Mouse (Mus musculus) T-helper 17 cell (primary cell): Measurements from ENCODE around the gene Cxcr4.

Source experiments
- in situ Hi-C, 2 experiments: fragments of 300-600 bp; cut with MboI, MseI; formaldehyde crosslinking; loops; 1 replicate in 1 of 2; 2 replicates in 1 of 2; pipeline ENCODE4 v1.15.1; 2025; ENCODE audit warnings: high pct_unique_total_duplicates in 2 of 2

Cxcr4 gene

DNA sequence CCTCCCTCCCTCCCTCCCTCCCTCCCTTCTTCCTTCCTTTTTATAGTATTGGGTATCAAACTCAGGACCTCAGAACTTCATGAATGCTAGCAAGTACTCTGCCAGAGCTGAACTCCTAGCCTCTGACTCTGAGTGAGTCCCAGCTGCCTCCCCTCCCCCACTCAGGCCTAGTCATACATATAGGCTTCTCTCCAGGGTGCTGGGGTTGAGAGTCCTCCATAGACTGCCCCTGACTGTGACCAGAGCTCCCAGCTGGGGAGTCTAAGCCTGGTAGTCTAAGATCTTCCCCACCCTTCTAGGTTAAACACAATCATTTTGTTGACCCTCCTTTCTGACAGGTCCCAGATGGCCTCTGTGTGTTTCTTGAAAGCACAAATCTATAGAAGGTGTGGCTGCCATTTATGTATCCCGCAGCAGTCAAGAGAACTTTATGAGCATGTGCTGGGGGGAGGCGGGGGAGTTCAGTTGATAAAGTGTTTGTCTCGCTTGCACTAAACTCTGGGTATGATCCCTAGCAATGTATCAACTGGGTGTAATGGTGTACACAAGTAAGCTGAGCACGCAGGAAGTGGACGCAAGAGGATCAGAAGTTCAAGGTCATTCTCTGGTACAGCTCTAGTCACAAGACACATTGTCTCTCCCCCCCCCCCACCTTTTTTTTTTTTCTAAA is 10.1 kb upstream of the Cxcr4 start:
- in situ Hi-C loops, result loop anchor here in 1 of 2 experiments (25.0 kb wide), 1 partner anchor 965 kb away; no protein-coding TSS in a partner anchor

DNA sequence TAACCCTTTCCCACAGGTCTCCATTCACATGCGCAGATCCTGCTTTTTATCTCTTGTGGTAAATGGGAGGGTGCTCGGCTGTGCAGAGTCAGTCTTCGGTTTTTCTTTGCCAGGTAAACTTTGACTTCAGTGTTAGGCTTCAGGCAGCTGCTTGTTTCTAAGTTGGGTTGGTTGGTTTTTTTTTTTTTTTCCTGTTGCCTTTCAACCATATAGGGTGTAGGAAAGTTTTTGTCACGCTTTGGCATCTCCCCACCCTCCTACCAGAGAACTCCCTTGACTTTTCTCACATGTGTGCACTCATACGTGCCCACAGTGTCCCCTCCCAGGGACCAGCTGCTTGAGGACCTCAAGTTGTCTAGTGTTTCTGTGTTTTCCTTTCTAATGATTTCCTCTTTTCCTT is 9.2 kb upstream of the Cxcr4 start:
- in situ Hi-C loops, result loop anchor here in 1 of 2 experiments (25.0 kb wide), 1 partner anchor 964 kb away; no protein-coding TSS in a partner anchor

DNA sequence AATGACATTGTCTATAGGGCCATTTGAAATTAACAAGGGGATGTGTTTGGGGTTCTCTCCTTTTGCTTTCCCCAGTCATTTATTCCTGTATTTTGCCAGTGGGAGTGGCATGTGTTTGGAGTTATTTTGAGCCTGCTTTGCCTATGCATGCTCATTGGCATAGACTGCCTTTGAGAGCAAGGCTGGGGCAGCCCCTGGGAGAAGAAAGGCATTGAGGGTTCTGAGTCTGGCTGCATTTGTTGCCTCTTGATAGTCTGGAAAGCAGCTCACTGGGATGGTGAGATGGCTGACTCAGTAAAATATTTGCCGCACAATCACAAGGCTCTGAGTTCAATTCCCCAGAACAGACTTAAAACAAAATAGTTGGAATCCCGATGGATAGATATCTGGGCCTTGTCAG is 8.5 kb upstream of the Cxcr4 start:
- in situ Hi-C loops, result loop anchor here in 1 of 2 experiments (25.0 kb wide), 1 partner anchor 963 kb away; no protein-coding TSS in a partner anchor

DNA sequence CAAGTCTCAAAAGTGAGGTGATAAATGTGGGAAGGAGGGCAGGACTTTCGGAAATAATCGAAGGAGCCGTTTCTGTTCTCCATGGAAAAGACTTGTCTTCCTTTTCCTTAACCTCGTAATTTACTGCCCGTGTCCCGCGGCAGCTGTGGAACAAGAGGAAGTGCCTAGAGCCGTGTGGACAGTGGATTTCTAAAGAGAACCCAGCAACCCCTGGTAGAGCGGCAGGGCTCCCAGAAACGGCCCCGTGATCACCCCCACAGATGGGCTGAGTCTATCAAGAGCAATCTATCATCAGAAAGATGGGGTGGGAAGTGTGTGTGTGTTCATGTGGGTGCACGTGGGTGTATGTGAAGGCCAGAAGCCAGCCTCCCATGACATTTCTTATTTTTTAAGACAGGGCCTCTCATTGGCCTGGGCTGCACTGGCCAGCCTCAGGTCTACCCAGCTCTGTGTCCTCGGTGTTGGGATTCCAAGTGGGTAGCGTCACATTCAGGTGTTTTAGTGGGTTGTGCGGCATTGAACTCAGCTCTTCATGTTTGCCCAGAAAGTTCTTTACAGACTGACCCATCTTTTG is 5.2 kb upstream of the Cxcr4 start:
- in situ Hi-C loops, result loop anchor here in 1 of 2 experiments (10.0 kb wide), 1 partner anchor 198 kb away; no protein-coding TSS in a partner anchor

DNA sequence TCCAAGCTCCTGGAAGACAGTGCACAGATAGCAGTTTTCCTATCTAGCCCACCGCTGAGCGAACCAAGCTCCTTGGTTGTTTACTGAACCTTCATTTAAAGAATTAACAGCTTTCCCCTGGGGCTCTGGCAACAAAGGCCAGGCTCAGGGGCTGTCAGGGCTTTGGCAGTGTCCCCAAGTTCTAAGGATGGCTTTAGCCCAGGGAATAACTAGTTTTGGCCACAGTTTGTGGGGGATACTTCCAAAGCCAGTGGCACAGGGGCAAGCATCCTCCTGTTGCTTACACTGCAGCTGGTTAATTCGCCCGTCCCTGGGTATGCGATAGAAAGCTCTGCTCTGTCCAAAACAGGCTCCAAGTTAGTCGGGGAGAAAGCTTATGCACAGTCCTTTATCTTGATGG is 3.4 kb upstream of the Cxcr4 start:
- in situ Hi-C loops, result loop anchor here in 1 of 2 experiments (10.0 kb wide), 1 partner anchor 199 kb away; no protein-coding TSS in a partner anchor

DNA sequence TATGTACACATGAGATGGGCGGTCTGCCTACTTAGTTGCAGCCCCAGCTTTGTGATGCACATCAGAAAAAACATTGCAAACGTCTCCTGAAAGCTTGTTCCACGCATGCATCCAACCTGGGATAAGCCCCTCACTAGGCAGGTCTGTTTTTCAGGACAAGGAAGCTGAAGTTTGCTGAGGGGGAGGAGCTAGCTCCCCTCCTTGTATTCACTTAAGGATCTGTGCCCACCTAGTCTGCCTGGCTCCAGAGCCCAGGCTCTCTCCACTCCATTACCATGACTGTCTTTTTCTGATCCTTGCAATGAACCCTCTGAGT is 3.0 kb upstream of the Cxcr4 start:
- in situ Hi-C loops, result loop anchor here in 1 of 2 experiments (10.0 kb wide), 1 partner anchor 200 kb away; no protein-coding TSS in a partner anchor

DNA sequence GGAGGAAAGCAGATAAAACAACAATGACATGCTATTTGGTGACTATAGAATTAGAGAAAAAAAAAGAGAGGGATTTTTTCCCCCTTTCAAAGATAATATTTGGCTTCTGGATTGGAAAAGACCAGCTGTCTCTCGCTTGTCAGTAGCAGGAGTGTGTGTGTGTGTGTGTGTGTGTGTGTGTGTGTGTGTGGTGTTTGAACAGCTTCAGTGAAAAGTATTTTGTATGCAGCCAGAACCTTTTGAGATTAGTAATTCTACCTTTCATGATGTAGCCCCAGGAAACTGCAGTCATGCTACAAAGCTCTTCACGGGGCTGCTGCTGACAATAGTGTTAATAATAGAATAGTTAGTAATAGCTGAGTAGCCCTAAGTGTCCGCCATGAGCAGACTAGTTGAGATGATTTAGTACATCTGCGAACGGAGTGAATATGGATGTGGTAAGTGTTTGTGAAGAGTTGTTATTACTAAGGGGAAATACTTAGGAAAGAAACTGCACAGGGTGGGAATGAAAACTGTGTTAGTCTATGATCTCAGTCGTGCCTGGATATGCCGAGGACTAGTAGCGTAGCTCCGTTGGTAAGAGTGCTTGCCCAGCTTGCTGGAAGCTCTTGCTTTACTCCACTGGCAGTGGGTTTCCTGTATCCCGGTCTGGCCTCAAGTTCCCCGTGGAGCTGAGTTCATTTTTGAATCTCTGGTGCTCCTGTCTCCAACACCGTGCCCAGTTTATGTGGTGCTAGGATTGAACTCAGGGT is 2.4 kb upstream of the Cxcr4 start:
- in situ Hi-C loops, result loop anchor here (5.0 to 10.0 kb wide), 3 partner anchors 200 to 238 kb away; no protein-coding TSS in a partner anchor

DNA sequence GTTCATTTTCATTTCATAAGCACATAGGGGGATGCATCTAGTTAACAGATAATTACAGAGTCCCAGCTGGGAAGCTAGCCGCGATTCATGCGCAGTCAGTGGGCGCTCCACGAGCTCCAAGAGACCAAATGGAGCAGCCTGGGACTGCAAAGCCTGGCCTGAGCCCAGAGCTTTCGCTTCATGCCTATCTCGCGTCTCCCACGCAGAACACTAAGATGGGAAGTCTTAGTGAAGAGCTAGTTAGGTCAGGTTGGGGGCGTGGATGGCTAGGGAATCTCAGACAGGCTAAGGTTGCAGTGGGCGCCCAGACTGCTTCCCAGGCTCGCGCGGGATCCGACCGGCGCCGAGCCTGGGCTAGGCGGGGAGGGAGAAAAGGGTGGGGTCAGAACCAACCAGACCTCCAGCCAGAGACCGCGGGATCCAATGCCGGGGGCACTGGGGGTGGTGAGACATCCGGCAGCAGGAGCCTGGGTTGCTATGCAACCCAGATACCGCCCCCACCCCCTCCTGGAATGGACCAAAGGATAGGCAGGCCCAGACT is 938 bp upstream of the Cxcr4 start:
- in situ Hi-C loops, result loop anchor here (5.0 to 10.0 kb wide), 3 partner anchors 202 to 239 kb away; no protein-coding TSS in a partner anchor

DNA sequence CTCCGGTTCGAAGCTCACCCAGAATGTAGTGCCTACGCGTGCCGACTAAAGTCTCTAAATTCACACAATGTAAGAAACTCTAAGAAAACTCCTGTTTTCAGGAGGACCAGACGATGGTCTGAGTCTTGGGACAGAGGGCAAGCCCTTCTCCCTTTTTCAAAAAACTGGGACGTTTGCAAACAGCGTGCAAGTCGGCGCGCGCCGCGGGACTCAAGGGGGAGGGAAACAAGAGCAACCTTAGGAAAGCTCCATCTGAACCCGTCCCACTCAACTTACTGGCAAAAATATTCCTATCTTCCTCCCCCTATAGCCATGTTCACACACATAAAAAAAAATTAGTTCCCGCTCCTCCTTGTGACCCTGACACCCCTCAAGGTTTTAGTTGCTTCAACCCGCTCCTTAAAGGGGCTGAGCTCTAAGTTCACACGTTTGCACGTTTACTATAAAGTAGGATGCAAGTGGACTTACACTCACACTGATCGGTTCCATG is 327 bp downstream of the Cxcr4 start:
- in situ Hi-C loops, result loop anchor here (5.0 to 10.0 kb wide), 3 partner anchors 203 to 241 kb away; no protein-coding TSS in a partner anchor

DNA sequence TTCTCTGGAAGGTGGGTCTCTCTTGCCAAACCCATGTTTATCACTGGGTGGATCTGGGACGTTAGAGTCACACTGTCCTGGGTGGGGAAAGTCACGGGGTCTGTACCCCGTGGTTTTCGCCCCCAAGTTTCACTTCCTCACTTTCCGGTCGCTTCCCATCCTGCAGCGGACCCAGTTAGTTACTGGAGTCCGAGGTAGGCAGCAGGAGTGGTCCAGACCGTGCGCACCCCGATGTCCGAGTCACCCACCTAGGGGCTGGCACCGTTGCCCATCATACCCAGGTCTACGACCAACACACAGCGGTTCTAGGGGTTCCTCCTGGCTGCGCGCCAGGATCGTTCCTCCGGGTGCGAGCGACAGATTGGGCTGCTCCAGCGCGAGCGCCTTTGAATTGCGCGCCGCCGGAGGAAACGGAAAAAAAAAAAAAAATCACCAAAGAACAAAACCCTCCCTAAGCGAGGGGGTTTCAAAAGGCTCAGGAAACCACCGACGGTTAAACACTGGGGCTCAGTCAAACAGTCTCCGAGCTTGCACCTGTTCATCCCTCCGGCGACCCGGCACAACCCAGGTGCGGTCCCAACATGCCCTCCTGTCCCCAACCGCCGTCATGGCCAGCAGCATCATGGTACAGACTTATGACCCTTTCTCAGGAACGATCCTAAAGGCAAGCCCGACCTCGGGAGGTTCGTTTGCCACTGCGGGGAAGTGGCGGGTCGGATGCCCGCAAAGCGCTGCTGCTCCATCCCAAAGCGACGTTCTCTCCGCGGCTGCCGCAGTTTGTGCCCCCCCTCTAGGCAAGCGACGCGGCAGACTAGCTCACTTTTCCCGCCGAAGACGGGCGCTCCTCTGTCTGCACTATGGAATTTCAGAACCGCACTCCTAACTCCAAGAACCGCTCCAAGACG is 1.0 kb downstream of the Cxcr4 start:
- in situ Hi-C loops, result loop anchor here (5.0 to 10.0 kb wide), 3 partner anchors 204 to 241 kb away; no protein-coding TSS in a partner anchor

DNA sequence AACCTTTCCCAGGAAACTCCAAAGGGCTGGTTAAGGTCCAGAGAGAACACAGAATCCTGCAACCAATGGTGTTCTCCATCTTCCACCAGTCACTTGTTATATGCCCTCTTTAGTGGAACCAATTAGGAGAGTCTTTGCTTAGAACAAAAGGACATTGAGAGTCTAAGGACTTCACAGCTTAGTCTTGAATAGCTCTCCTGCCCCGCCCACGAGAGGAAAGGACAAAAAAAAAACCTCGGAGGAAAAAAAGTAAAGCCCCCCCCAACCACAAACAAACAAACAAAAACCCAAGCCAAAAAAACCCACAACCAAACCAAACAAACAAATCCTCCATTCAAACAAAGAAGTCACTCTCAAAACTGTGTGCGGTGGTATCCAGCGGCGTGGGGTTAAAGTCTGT is 2.1 kb downstream of the Cxcr4 start:
- in situ Hi-C loops, result loop anchor here (5.0 to 10.0 kb wide), 3 partner anchors 205 to 242 kb away; no protein-coding TSS in a partner anchor

DNA sequence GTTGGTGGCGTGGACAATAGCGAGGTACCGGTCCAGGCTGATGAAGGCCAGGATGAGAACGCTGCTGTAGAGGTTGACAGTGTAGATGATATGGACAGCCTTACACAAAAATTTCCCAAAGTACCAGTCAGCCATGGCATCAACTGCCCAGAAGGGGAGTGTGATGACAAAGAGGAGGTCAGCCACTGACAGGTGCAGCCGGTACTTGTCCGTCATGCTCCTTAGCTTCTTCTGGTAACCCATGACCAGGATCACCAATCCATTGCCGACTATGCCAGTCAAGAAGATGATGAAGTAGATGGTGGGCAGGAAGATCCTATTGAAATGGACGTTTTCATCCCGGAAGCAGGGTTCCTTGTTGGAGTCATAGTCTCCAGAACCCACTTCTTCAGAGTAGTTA is 2.6 kb downstream of the Cxcr4 start:
- in situ Hi-C loops, result loop anchor here in 1 of 2 experiments (10.0 kb wide), 1 partner anchor 195 kb away; no protein-coding TSS in a partner anchor

DNA sequence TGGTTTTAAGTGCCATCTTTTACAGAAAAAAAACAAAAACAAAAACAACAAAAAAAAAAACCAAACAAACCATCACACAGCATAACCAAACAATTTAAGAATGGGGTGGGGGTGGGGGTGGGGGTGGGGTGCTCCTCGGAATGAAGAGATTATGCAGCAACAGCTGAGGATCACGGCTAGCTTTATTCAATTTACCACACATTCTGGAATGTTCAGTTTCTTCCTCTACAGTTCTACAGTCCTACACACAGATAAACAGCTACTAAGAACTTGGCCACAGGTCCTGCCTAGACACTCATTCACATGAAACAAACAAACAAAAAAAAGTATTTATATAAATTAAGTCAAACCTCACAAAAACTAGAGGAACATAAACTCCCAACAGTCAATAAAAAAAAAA is 3.8 kb downstream of the Cxcr4 start:
- in situ Hi-C loops, result loop anchor here in 1 of 2 experiments (10.0 kb wide), 1 partner anchor 194 kb away; no protein-coding TSS in a partner anchor

DNA sequence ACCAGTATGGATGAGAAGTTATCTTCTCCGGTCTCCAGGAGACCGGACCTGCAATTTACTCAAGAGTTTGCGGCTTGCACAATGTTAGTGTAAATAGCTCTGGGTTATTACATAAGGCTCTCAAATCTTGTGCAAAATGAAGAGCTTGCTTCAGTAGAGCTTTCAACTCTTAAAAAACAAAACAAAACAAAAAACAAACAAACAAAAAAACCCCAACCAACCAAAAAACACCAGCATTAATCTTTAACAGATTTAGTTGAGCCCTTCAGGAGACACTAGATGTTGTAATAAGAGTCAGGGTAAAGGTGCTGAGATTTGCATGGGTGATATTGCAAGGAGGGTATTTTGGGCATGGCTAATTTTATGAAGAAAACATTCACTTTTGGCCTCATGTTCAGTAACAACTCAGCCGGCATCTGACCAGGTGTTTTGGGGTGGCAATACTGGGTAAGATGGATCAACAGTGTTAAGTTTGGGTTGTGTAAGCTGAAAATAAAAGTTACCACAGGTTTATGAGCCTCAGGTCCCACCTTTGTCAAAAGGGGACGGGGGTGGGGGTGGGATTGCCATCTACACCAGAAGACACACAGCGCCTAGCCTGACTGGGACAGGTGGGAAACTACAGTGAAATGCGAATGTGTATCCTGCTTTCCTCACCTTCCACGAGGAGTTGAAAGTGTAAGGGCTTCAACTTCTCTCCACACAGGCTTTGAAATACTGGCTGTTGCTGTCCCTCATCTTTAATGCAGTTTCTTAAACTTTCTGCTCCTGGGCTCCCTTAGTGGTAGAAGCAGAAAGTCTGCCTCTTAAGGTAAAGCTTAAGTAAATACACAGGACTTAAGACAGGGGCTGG is 4.9 kb downstream of the Cxcr4 start:
- in situ Hi-C loops, result loop anchor here in 1 of 2 experiments (10.0 kb wide), 1 partner anchor 192 kb away; no protein-coding TSS in a partner anchor

DNA sequence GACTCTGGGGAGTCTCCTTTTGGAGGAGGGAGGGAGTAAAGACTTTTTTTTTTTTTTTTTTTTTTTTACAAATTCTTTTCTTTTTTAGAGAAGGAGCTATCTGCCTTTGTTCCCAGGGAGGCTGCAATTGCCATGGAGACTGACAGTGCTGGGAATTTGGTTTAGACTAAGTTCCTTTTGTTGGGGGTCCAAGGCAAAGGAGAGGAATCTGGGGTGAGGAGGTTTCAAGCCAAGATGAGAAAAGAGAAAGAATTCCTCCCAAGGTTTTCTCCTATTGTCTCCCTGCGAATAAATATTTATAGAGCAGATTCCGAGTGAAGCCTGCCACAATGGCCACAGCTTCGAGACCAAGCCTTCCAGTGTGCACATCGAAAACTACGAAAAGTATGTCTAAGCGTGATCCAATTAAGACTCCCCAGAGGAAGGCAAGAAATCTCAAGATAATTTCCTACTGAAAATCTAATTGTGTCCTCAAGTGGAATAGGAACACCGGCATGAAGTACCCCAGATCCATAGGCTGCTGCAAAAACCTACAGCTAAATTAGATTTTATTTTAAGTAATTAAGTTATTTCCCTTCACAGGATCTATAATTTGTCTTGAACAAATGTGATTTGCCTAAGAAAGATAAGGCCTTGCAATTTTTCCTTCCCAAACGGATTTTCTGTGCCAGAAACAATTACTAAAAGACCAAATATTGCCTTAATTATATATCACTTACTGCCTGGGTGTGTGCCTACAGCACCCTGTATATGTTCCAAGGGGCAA is 5.7 kb downstream of the Cxcr4 start:
- in situ Hi-C loops, result loop anchor here in 1 of 2 experiments (10.0 kb wide), 1 partner anchor 192 kb away; no protein-coding TSS in a partner anchor

DNA sequence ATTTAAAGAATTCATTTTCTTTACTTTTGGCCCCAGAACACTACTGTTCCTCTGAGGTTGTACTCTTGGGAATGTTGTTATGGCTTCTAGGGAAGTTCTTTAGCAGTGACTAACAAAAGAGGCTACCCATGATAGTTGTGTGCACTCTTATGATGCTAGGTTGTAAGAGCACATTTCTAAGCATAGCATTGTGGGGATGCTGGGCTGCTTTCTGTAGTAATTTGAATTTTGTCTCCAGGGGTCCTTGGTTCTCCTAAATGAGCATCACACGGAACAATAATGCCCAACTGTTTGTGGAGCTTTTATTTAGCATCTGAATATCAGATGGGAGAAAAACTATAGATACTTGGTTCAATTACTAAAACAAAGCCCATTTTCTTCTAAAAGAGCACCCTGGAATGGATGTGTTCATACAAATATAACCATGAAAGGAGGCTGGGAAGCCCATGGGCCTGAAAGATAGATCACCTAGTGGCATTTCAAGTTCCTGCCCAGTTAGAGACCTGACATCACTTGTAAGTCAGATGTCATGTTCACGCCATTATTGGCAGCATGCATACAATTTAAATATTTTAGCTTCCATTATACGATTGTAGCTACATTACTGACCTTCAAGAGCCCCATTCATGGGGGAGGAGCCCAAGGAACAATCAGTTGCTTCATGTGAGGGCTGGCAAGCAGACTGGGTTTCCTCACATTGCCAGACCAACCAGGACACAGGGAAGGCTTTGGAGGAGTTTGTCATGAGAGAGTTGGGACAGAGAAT is 6.5 kb downstream of the Cxcr4 start:
- in situ Hi-C loops, result loop anchor here in 1 of 2 experiments (10.0 kb wide), 1 partner anchor 191 kb away; no protein-coding TSS in a partner anchor

DNA sequence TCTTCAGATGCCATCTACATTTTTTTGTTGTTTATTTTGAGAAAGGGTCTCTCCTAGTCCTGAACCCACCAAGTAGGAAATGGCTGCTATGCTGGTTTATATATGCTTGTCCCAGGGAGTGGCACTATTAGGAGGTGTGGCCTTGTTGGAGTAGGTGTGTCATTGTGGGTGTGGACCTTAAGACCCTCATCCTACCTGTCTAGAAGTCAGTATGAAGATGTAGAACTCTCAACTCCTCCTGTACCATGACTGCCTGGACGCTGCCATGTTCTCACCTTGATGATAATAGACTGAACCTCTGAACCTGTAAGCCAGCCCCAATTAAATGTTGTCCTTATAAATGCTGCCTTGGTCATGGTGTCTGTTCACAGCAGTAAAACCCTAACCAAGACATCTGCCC is 7.4 kb downstream of the Cxcr4 start:
- in situ Hi-C loops, result loop anchor here in 1 of 2 experiments (10.0 kb wide), 1 partner anchor 190 kb away; no protein-coding TSS in a partner anchor
